Mouse (Mus musculus) lung, postnatal 0 days (tissue): ENCODE measurements at regions not wholly inside any gene's neighbourhood (a gene's known extent, or its start where the extent isn't known, plus 50 kb on each side); places are given as distances from the start of the nearest gene placed in this dataset.
A peak's percentile ranks its signal among the peaks of the same experiment; 100 is the strongest.

ENCODE experiments used
- ATAC-seq: fragments of 200-750 bp; cut with Nextera tagmentation; 2 replicates; pipeline ENCODE4 v1.8.0; 2017; ENCODE audit warnings: moderate library complexity
- DNase-seq: peaks from one replicate; pipeline ENCODE4 v3.0.0-alpha.2; 2016; ENCODE audit warnings: low spot score
- H3K27ac ChIP-seq: fragments of 300-500 bp; sonication (generic); 2 replicates; pipeline ENCODE4 v1.5.1; 2014; ENCODE audit warnings: antibody characterized with exemption, mild to moderate bottlenecking, low read length, mixed read lengths
- H3K27me3 ChIP-seq: fragments of 300-500 bp; sonication (generic); replicated peaks from 2 replicates; pipeline ENCODE4 v1.6.1; 2014; ENCODE audit warnings: low read length, mixed read lengths; ENCODE audit not compliant: insufficient read depth
- H3K36me3 ChIP-seq: fragments of 300-500 bp; sonication (generic); 2 replicates; pipeline ENCODE4 v1.6.1; 2014; ENCODE audit warnings: low read length, mixed read lengths; ENCODE audit not compliant: insufficient read depth
- H3K4me1 ChIP-seq: fragments of 300-500 bp; sonication (generic); 2 replicates; pipeline ENCODE4 v1.6.1; 2014; ENCODE audit warnings: antibody characterized with exemption, low read depth, low read length, mixed read lengths; ENCODE audit not compliant: insufficient read depth
- H3K4me2 ChIP-seq: fragments of 300-500 bp; sonication (generic); replicated peaks from 2 replicates; pipeline ENCODE4 v1.6.1; 2014; ENCODE audit warnings: low read depth, mild to moderate bottlenecking, low read length, moderate library complexity, mixed read lengths
- H3K4me3 ChIP-seq: fragments of 300-500 bp; sonication (generic); 2 replicates; pipeline ENCODE4 v1.5.1; 2014; ENCODE audit warnings: low read depth, low read length
- H3K9ac ChIP-seq: fragments of 300-500 bp; sonication (generic); replicated peaks from 2 replicates; pipeline ENCODE4 v1.6.1; 2014; ENCODE audit warnings: low read depth, mild to moderate bottlenecking
- H3K9me3 ChIP-seq: fragments of 300-500 bp; sonication (generic); 2 replicates; pipeline ENCODE4 v1.6.1; 2016; ENCODE audit warnings: low read length, mixed read lengths
- CTCF ChIP-seq: IDR thresholded peaks from 2 replicates; pipeline ENCODE4 v1.5.1; 2016; ENCODE audit warnings: antibody characterized with exemption, mild to moderate bottlenecking
- EP300 ChIP-seq: IDR thresholded peaks from 2 replicates; pipeline ENCODE4 v1.6.1; 2016; ENCODE audit warnings: antibody characterized with exemption, mild to moderate bottlenecking, control low read depth
- WGBS: fragments of 180-500 bp; shearing (Covaris S2); extraction: QIAGEN DNeasy Blood & Tissue Kit; methylation state at CpG from one replicate; pipeline ENCODE4 v1.1.7; 2014; 5-methylcytosine and 5-hydroxymethylcytosine counted together

DNA sequence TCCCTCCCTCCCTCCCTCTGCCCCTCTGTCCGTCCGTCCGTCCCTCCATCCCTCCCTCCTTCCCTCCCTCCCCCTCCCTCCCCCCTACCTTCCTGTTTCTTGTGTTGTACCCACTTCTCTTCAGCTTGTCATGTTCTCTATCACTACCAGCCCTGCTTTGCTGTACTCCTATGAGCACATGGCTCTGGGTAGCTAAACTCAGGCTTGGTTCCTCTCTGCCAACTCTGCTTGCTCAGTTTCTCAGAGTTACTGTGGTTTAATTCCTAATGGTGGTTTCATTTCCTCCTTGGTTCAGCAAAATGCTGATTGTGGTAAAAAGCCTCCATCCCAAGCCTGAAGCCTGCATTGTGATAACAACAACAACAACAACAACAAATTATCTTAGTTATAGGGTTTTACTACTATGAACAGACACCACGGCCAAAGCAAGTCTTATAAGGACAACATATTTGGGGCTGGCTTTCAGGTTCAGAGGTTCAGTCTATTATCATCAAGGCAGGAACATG is 279.5 kb upstream of the Zfp703 start:
- Histone ChIP-seq H3K9me3 (peaks cover 2% of the 10 kb centered on the region; the same call in 1 of the 2 replicates), H3K4me3 (no peak overlapping the region), H3K27ac (no peak overlapping the region), H3K4me2 (no peak overlapping the region), H3K9ac (no peak overlapping the region), H3K27me3 (no peaks in the 10 kb centered on the region), H3K4me1 (no peaks in the 10 kb centered on the region), H3K36me3 (no peaks in the 10 kb centered on the region)
- peak; percentile 17 for DNase-seq
- no peak for TF ChIP-seq CTCF
- TF ChIP-seq EP300 = no peak
- ATAC-seq = no peak
- 90% methylated on average over 1 of the region's 4 CpGs for whole genome bisulfite sequencing

DNA sequence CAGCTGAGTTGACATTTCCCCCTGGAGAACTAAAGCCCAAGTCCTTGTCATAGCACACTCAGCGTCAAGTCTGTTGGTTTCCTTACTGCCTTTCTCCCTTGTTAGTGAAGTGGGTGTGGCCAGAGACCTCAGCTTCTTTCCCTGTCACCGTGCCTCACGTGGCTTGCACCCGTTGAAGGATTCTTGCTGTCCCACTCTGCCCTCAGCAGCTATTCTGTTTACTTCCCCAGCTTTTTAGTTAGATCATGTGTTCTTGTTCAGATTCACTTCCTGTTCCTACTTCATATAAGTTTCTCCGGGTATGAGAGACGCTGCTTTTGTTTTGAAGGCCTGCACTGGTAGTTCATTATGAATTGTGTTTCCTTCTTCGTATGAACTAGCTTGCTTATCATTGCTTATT is 278.5 kb upstream of the Zfp703 start:
- ATAC-seq = peak; percentile 60; the same call in 1 of the 2 replicates
- DNase-seq = peak; percentile 62
- Histone ChIP-seq H3K4me3 (no peak overlapping the region), H3K4me2 (no peak overlapping the region), H3K4me1 (no peaks in the 10 kb centered on the region), H3K36me3 (no peaks in the 10 kb centered on the region), H3K27ac (no peak overlapping the region), H3K9ac (no peak overlapping the region), H3K9me3 (peaks cover 2% of the 10 kb centered on the region; the same call in 1 of the 2 replicates), H3K27me3 (no peaks in the 10 kb centered on the region)
- TF ChIP-seq CTCF (no peak), EP300 (no peak)
- WGBS = 18% methylated on average over 7 of the region's 7 CpGs

DNA sequence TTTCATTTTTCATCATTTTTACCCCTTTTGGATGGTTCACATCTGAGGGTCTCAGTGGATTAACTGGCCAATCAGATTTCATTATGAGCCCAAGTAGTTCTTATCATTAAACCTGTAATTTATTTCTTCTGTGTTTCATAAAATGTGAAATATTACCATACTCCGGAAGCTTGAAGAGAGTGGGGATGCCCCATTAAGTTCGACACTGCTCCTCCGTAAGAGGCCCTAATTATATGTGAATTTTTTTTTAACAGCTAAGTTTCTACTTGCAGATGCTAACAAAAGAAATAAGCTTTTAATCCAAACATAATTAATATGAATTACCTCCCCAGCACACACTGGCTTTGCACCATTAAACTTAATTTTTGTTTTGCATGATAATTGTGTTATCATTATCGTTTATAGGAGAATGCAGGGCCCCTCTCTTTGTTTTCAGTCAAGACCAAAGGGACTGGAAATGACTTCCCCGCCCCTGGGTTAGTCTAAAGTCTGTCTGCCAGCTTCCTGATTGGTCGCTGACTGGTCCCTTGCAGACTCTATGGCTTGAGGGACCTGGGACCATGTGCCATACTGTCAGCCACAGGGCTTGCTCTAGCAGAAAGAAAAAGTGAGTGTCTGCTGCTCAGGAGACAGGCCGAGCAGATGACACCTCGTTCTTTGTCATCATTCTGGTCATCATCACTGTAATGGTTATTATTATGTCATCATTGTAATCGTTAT is 270.9 kb upstream of the Zfp703 start:
- no peaks in the 10 kb centered on the region for H3K9me3 ChIP-seq
- no peak overlapping the region for H3K9ac ChIP-seq
- H3K4me2 ChIP-seq = no peak overlapping the region
- TF ChIP-seq CTCF = no peak
- TF ChIP-seq EP300 = no peak
- no peak for DNase-seq
- ATAC-seq = no peak
- no peaks in the 10 kb centered on the region for H3K4me1 ChIP-seq
- no peaks in the 10 kb centered on the region for H3K36me3 ChIP-seq
- no peak overlapping the region for H3K27ac ChIP-seq
- no peak overlapping the region for H3K4me3 ChIP-seq
- no peaks in the 10 kb centered on the region for H3K27me3 ChIP-seq
- 56% methylated on average over 9 of the region's 9 CpGs for WGBS

GRCm38 (mm10) chr8:26706768-26707156 is 270.4 kb upstream of the Zfp703 start:
- H3K4me3 ChIP-seq = no peak overlapping the region
- no peaks in the 10 kb centered on the region for H3K27me3 ChIP-seq
- TF ChIP-seq EP300 (no peak), CTCF (no peak)
- H3K9ac ChIP-seq = no peak overlapping the region
- 85% methylated on average over 7 of the region's 7 CpGs for WGBS
- no peaks in the 10 kb centered on the region for H3K9me3 ChIP-seq
- H3K4me1 ChIP-seq = no peaks in the 10 kb centered on the region
- no peak overlapping the region for H3K4me2 ChIP-seq
- DNase-seq = no peak
- no peak overlapping the region for H3K27ac ChIP-seq
- no peaks in the 10 kb centered on the region for H3K36me3 ChIP-seq
- ATAC-seq = no peak

DNA sequence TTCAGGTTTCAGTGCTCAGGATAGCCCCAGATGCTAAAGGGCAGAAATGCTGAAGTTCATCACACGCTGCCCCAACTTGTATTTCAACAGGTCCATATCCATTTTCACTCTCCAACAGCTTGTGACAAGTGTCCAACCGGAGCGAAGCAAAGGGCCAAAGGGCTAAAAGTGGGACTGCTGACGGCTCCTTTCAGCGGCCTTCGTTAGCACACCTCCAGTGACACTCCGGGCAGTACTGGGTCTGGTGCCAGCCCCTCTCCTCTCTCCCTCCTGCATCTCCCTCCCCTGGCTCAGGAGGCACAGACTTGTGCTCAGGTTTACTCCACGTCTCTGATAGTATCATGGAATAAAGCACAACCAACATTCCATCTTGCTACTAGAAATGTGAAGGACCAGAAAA is 263.3 kb upstream of the Zfp703 start:
- DNase-seq = no peak
- no peaks in the 10 kb centered on the region for H3K9me3 ChIP-seq
- H3K4me2 ChIP-seq = no peak overlapping the region
- no peaks in the 10 kb centered on the region for H3K36me3 ChIP-seq
- no peak overlapping the region for H3K9ac ChIP-seq
- no peaks in the 10 kb centered on the region for H3K27me3 ChIP-seq
- WGBS = 82% methylated on average over 8 of the region's 8 CpGs
- no peak overlapping the region for H3K27ac ChIP-seq
- ATAC-seq = no peak
- no peak overlapping the region for H3K4me3 ChIP-seq
- no peaks in the 10 kb centered on the region for H3K4me1 ChIP-seq
- no peak for TF ChIP-seq CTCF
- no peak for TF ChIP-seq EP300

- Histone ChIP-seq H3K27me3 (no peaks in the 10 kb centered on the region), H3K9me3 (no peaks in the 10 kb centered on the region), H3K4me1 (no peaks in the 10 kb centered on the region), H3K4me2 (no peak overlapping the region), H3K27ac (no peak overlapping the region), H3K36me3 (no peaks in the 10 kb centered on the region), H3K9ac (no peak overlapping the region), H3K4me3 (no peak overlapping the region)
- ATAC-seq (no peak), DNase-seq (no peak)
- 84% methylated on average over 3 of the region's 3 CpGs for WGBS
- TF ChIP-seq EP300 (no peak), CTCF (no peak)
Observed at GRCm38 (mm10) chr8:26714714-26715113, 262.4 kb upstream of the Zfp703 start.
